Mouse (Mus musculus): ENCODE results near the gene Kcnt1. TPM values are rescaled to one million over a fixed set of nuclear protein-coding genes. Genes with fewer than 3 reads are reported as not detected.
"Not testable (repeated sequence)": the region's sequence is repeated elsewhere in the genome, so short reads cannot be mapped to it uniquely, and the experiment has no call there.

Kcnt1 gene
- polyA plus RNA-seq (2015; fragmentation: Nextera tagmentation; extraction: Ambion mirVana), result 3.2 and 4.5 TPM in 2 replicates

- Histone ChIP-seq H3K27ac (no peak within 1 kb of the TSS), H3K9me3 (replicated peaks) (no peaks in the 10 kb centered on the region), H3K4me1 (peaks cover 18% of the 10 kb centered on the region), H3K9ac (peak within 1 kb of the TSS; percentile 62), H3K4me3 (peak within 1 kb of the TSS; percentile 60), H3K36me3 (ENCODE audit: poor library complexity, severe bottlenecking) (no peaks in the 10 kb centered on the region), H3K4me2 (peak within 1 kb of the TSS; percentile 99), H3K27me3 (peaks cover 30% of the 10 kb centered on the region)
- under 1% methylated on average over 25 of the region's 53 CpGs for WGBS
- peak; percentile 38; the same call in 1 of the 2 replicates for ATAC-seq
Observed at GRCm38 (mm10) chr2:25863337-25864131, at the start of gene Kcnt1. Gene Kcnt1 (plus strand): TSS chr2:25863734.

GRCm38 (mm10) chr2:25815748-25816147 is 47.8 kb upstream of the Kcnt1 start, which contains the start of gene Glt6d1:
Gene Glt6d1 (minus strand): TSS chr2:25815848.
- H3K27ac ChIP-seq; H3K9me3 ChIP-seq (replicated peaks); H3K4me1 ChIP-seq; ATAC-seq; H3K27me3 ChIP-seq; H3K9ac ChIP-seq; H3K4me3 ChIP-seq; H3K36me3 ChIP-seq (ENCODE audit: poor library complexity, severe bottlenecking); H3K4me2 ChIP-seq: not testable (repeated sequence)
- 85% methylated on average over 1 of the region's 1 CpGs for WGBS

GRCm38 (mm10) chr2:25822806-25823205 is 40.7 kb upstream of the Kcnt1 start, which contains the start of gene Lcn9:
Gene Lcn9 (plus strand): TSS chr2:25823153.
- H3K36me3 ChIP-seq (ENCODE audit: poor library complexity, severe bottlenecking), result no peaks in the 10 kb centered on the region
- WGBS, result 76% methylated on average over 1 of the region's 1 CpGs
- H3K4me2 ChIP-seq, result no peak within 1 kb of the TSS
- no peak for ATAC-seq
- H3K4me3 ChIP-seq, result no peak within 1 kb of the TSS
- H3K27me3 ChIP-seq, result no peaks in the 10 kb centered on the region
- H3K9me3 ChIP-seq (replicated peaks), result no peaks in the 10 kb centered on the region
- no peaks in the 10 kb centered on the region for H3K4me1 ChIP-seq
- H3K27ac ChIP-seq, result no peak within 1 kb of the TSS
- H3K9ac ChIP-seq, result no peak within 1 kb of the TSS

GRCm38 (mm10) chr2:25824751-25825150 is 38.8 kb upstream of the Kcnt1 start:
- no peak for ATAC-seq
- no peak overlapping the region for H3K4me3 ChIP-seq
- no peak overlapping the region for H3K27ac ChIP-seq
- no peaks in the 10 kb centered on the region for H3K27me3 ChIP-seq
- no peak overlapping the region for H3K4me2 ChIP-seq
- no peaks in the 10 kb centered on the region for H3K36me3 ChIP-seq (ENCODE audit: poor library complexity, severe bottlenecking)
- H3K4me1 ChIP-seq, result no peaks in the 10 kb centered on the region
- H3K9me3 ChIP-seq (replicated peaks), result no peaks in the 10 kb centered on the region
- no peak overlapping the region for H3K9ac ChIP-seq
- 91% methylated on average over 3 of the region's 3 CpGs for WGBS

GRCm38 (mm10) chr2:25828344-25828947 is 35.1 kb upstream of the Kcnt1 start:
- ATAC-seq, result no peak
- H3K27me3 ChIP-seq, result no peaks in the 10 kb centered on the region
- WGBS, result 79% methylated on average over 8 of the region's 8 CpGs

GRCm38 (mm10) chr2:25830786-25831185 is 32.7 kb upstream of the Kcnt1 start:
- Histone ChIP-seq H3K27me3 (no peaks in the 10 kb centered on the region), H3K27ac (no peak overlapping the region), H3K4me3 (no peak overlapping the region), H3K9ac (no peak overlapping the region), H3K36me3 (ENCODE audit: poor library complexity, severe bottlenecking) (no peaks in the 10 kb centered on the region), H3K4me2 (no peak overlapping the region), H3K9me3 (replicated peaks) (no peaks in the 10 kb centered on the region), H3K4me1 (no peaks in the 10 kb centered on the region)
- no peak for ATAC-seq
- WGBS, result 84% methylated on average over 3 of the region's 3 CpGs

More at GRCm38 (mm10) chr2:25828344-25828947, 35.1 kb upstream of the Kcnt1 start:
- no peak overlapping the region for H3K27ac ChIP-seq
- no peak overlapping the region for H3K4me3 ChIP-seq
- no peaks in the 10 kb centered on the region for H3K36me3 ChIP-seq (ENCODE audit: poor library complexity, severe bottlenecking)
- no peak overlapping the region for H3K4me2 ChIP-seq
- H3K9me3 ChIP-seq (replicated peaks), result no peaks in the 10 kb centered on the region
- no peaks in the 10 kb centered on the region for H3K4me1 ChIP-seq
- no peak overlapping the region for H3K9ac ChIP-seq

GRCm38 (mm10) chr2:25836291-25836690 is 27.2 kb upstream of the Kcnt1 start:
- no peak overlapping the region for H3K4me3 ChIP-seq
- H3K9me3 ChIP-seq (replicated peaks), result no peaks in the 10 kb centered on the region
- WGBS, result 44% methylated on average over 5 of the region's 5 CpGs
- H3K27ac ChIP-seq, result no peak overlapping the region
- H3K9ac ChIP-seq, result no peak overlapping the region
- no peaks in the 10 kb centered on the region for H3K4me1 ChIP-seq
- H3K36me3 ChIP-seq (ENCODE audit: poor library complexity, severe bottlenecking), result no peaks in the 10 kb centered on the region
- no peak overlapping the region for H3K4me2 ChIP-seq
- ATAC-seq, result peak; percentile 30; the same call in 1 of the 2 replicates
- no peaks in the 10 kb centered on the region for H3K27me3 ChIP-seq

- Histone ChIP-seq H3K27me3 (no peaks in the 10 kb centered on the region), H3K9ac (no peak overlapping the region), H3K27ac (no peak overlapping the region), H3K4me1 (peaks cover 16% of the 10 kb centered on the region), H3K9me3 (replicated peaks) (no peaks in the 10 kb centered on the region), H3K4me2 (no peak overlapping the region), H3K4me3 (no peak overlapping the region), H3K36me3 (ENCODE audit: poor library complexity, severe bottlenecking) (no peaks in the 10 kb centered on the region)
- no peak for ATAC-seq
- 76% methylated on average over 4 of the region's 4 CpGs for WGBS
Observed at GRCm38 (mm10) chr2:25842161-25842560, 21.4 kb upstream of the Kcnt1 start.

- no peak overlapping the region for H3K27ac ChIP-seq
- no peak overlapping the region for H3K4me3 ChIP-seq
- H3K36me3 ChIP-seq (ENCODE audit: poor library complexity, severe bottlenecking), result no peaks in the 10 kb centered on the region
- ATAC-seq, result no peak
- H3K27me3 ChIP-seq, result no peaks in the 10 kb centered on the region
- WGBS, result 14% methylated on average over 1 of the region's 1 CpGs
- H3K4me1 ChIP-seq, result peaks cover 16% of the 10 kb centered on the region
- H3K4me2 ChIP-seq, result no peak overlapping the region
- peak overlapping the region; percentile 30 for H3K9ac ChIP-seq
- no peaks in the 10 kb centered on the region for H3K9me3 ChIP-seq (replicated peaks)
Observed at GRCm38 (mm10) chr2:25842758-25843157, 20.8 kb upstream of the Kcnt1 start.

- WGBS, result 91% methylated on average over 3 of the region's 3 CpGs
- Histone ChIP-seq H3K9ac (no peak overlapping the region), H3K4me2 (no peak overlapping the region), H3K27ac (no peak overlapping the region), H3K4me3 (no peak overlapping the region), H3K36me3 (ENCODE audit: poor library complexity, severe bottlenecking) (no peaks in the 10 kb centered on the region), H3K27me3 (no peaks in the 10 kb centered on the region), H3K9me3 (replicated peaks) (no peaks in the 10 kb centered on the region), H3K4me1 (peaks cover 16% of the 10 kb centered on the region)
- no peak for ATAC-seq
Observed at GRCm38 (mm10) chr2:25844097-25844496, 19.4 kb upstream of the Kcnt1 start.

GRCm38 (mm10) chr2:25846516-25846915 is 17.0 kb upstream of the Kcnt1 start:
- Histone ChIP-seq H3K9ac (no peak overlapping the region), H3K36me3 (ENCODE audit: poor library complexity, severe bottlenecking) (no peaks in the 10 kb centered on the region), H3K9me3 (replicated peaks) (no peaks in the 10 kb centered on the region), H3K27me3 (no peaks in the 10 kb centered on the region), H3K4me3 (no peak overlapping the region), H3K4me1 (peaks cover 16% of the 10 kb centered on the region), H3K27ac (no peak overlapping the region), H3K4me2 (no peak overlapping the region)
- 73% methylated on average over 8 of the region's 8 CpGs for WGBS
- ATAC-seq, result no peak

- no peak within 1 kb of the TSS for H3K4me2 ChIP-seq
- no peak within 1 kb of the TSS for H3K4me3 ChIP-seq
- no peak within 1 kb of the TSS for H3K27ac ChIP-seq
- no peak for ATAC-seq
- H3K9me3 ChIP-seq (replicated peaks), result no peaks in the 10 kb centered on the region
- peaks cover 13% of the 10 kb centered on the region for H3K4me1 ChIP-seq
- WGBS, result 89% methylated on average over 14 of the region's 16 CpGs
- no peaks in the 10 kb centered on the region for H3K27me3 ChIP-seq
- no peaks in the 10 kb centered on the region for H3K36me3 ChIP-seq (ENCODE audit: poor library complexity, severe bottlenecking)
- H3K9ac ChIP-seq, result no peak within 1 kb of the TSS
Observed at GRCm38 (mm10) chr2:25847226-25847625, 16.3 kb upstream of the Kcnt1 start, which contains the start of gene Sohlh1. Gene Sohlh1 (minus strand): TSS chr2:25847248.
